Mouse (Mus musculus): ENCODE results near the gene Hist3h2a.

The Hist3h2a gene

GRCm38 (mm10) chr11:58947306-58947705 is 7.2 kb upstream of the Hist3h2a start:
- in situ Hi-C loops (cut with MboI; ENCODE audit: unreplicated experiment in 2 of 2) = no loop called here

DNA sequence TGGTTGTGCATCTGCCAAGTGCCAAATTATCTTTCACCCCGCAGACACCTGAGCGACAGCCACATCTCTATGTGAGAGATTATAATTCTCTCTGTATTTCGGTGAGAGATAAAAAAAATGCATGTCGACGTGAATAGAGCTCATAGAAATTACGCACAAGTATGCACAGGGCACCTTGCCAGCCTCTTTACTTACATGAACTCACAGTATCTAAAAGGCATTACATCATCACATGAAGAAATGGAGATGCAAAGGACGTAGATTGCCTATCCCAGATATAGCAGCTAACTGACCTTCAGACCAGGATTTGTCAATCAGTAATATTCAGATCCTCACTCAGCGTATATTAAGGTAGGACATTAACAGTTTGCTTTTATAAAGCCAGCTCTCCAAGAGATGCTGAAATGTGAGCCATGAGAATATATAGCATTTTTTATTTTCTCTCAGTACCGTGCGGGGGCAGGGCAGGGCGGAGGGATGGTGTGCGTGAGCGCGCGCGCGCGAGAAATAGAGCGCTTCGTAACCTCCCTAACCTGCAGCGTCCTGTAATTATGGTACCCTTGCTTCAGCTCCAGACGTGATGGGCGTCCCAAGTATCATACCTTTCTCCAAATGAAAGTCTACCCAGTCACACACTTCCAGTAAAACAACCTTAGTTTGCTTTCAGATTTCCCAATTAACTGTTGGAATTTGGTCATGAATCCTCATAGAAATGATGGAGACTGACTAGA is 6.5 kb upstream of the Hist3h2a start:
- in situ Hi-C loops (cut with MboI; ENCODE audit: unreplicated experiment in 2 of 2) = no loop called here

GRCm38 (mm10) chr11:58948542-58949479 is 5.7 kb upstream of the Hist3h2a start, which contains the start of gene Hist3h2ba:
TSS of gene Hist3h2ba (plus strand) at chr11:58948920.
- in situ Hi-C loops (cut with MboI; ENCODE audit: unreplicated experiment in 2 of 2) = no loop called here

GRCm38 (mm10) chr11:58949480-58950431 is 4.7 kb upstream of the Hist3h2a start:
- in situ Hi-C loops (cut with MboI; ENCODE audit: unreplicated experiment in 2 of 2) = loop anchor here (10.0 to 25.0 kb wide), 3 partner anchors 538 to 645 kb away; partner anchors contain the start of gene Zfp692 (in 2 of the 2)

GRCm38 (mm10) chr11:58951210-58951609 is 3.3 kb upstream of the Hist3h2a start:
- in situ Hi-C loops (cut with MboI; ENCODE audit: unreplicated experiment in 2 of 2) = loop anchor here (10.0 to 25.0 kb wide), 3 partner anchors 536 to 646 kb away; partner anchors contain the start of gene Zfp692 (in 2 of the 2)

GRCm38 (mm10) chr11:58953351-58954169 is 925 bp upstream of the Hist3h2a start:
- in situ Hi-C loops (cut with MboI; ENCODE audit: unreplicated experiment in 2 of 2) = loop anchor here (10.0 to 25.0 kb wide), 3 partner anchors 534 to 649 kb away; partner anchors contain the start of gene Zfp692 (in 2 of the 2)

- in situ Hi-C loops (cut with MboI; ENCODE audit: unreplicated experiment in 2 of 2) = loop anchor here (10.0 to 25.0 kb wide), 3 partner anchors 533 to 649 kb away; partner anchors contain the start of gene Zfp692 (in 2 of the 2)
Observed at GRCm38 (mm10) chr11:58954170-58954419, 390 bp upstream of the Hist3h2a start.

- in situ Hi-C loops (cut with MboI; ENCODE audit: unreplicated experiment in 2 of 2) = loop anchor here (5.0 to 25.0 kb wide), 4 partner anchors 33 to 651 kb away; partner anchors contain the start of gene Zfp692 (in 2 of the 2)
Observed at GRCm38 (mm10) chr11:58955143-58955867, 820 bp downstream of the Hist3h2a start.

- in situ Hi-C loops (cut with MboI; ENCODE audit: unreplicated experiment in 2 of 2) = loop anchor here (5.0 to 25.0 kb wide), 4 partner anchors 34 to 651 kb away; partner anchors contain the start of gene Zfp692 (in 2 of the 2)
Observed at GRCm38 (mm10) chr11:58955868-58956257, 1.4 kb downstream of the Hist3h2a start.

GRCm38 (mm10) chr11:58957226-58957914 is 2.9 kb downstream of the Hist3h2a start:
- in situ Hi-C loops (cut with MboI; ENCODE audit: unreplicated experiment in 2 of 2) = loop anchor here (5.0 to 25.0 kb wide), 4 partner anchors 35 to 653 kb away; partner anchors contain the start of gene Zfp692 (in 2 of the 2)

DNA sequence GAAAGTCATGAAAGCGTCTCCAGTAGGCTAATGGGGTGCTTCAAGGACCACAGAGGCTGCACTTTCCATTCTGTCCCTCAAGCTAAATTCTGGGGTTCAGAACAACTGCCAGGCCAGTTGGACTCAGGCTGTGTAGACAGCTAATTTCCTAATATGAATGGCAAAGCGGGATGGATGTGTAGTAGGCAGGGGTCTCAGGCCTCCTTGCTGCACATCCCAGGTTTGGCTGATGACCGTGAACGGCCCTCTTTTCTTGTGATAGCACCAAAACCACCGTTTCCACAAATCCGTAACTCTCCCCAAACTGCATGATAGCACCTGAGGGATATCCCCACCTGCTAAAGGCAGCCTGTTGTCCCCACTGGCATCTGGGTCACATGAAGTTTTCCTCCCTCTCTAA is 4.1 kb downstream of the Hist3h2a start:
- in situ Hi-C loops (cut with MboI; ENCODE audit: unreplicated experiment in 2 of 2) = loop anchor here (5.0 to 25.0 kb wide), 4 partner anchors 36 to 654 kb away; partner anchors contain the start of gene Zfp692 (in 2 of the 2)

- in situ Hi-C loops (cut with MboI; ENCODE audit: unreplicated experiment in 2 of 2) = loop anchor here (5.0 to 25.0 kb wide), 4 partner anchors 37 to 655 kb away; partner anchors contain the start of gene Zfp692 (in 2 of the 2)
Observed at GRCm38 (mm10) chr11:58959186-58959825, 4.8 kb downstream of the Hist3h2a start.

DNA sequence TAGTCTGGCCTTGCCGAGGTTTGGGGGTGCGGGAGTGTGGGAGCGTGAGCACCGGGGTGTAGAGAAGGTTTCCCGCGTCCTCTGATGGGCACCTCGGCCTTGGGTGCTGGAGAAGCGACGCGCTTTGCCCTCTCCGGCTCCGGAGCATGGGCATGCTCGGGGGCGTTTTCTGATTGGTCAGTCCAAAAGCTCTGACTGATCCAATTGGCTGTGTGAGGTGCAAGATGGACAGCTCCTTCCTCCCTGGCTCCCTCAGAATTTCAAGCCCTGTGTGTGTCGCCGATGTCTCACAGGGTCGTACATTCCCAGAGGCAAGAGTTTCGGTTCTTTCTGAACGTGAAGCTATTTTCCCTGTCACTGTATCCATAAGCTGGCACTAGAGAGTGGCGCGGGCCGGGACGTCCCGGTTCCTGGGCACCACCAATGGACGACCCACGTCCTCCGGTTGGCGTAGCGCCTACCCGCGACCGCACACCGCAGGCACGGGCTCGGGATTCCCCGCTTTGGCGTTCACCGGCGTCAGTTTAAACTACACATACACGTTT is 5.5 kb downstream of the Hist3h2a start:
- in situ Hi-C loops (cut with MboI; ENCODE audit: unreplicated experiment in 2 of 2) = loop anchor here (5.0 to 25.0 kb wide), 6 partner anchors 38 to 655 kb away; partner anchors contain the start of genes Zfp692 (in 2 of the 2) and Gjc2 (in 1 of the 2)

GRCm38 (mm10) chr11:58961364-58962177 is 7.1 kb downstream of the Hist3h2a start:
- in situ Hi-C loops (cut with MboI; ENCODE audit: unreplicated experiment in 2 of 2) = loop anchor here (10.0 to 25.0 kb wide), 4 partner anchors 53 to 649 kb away; partner anchors contain the start of genes Gjc2 (in 1 of the 2) and Zfp692 (in 1 of the 2)

DNA sequence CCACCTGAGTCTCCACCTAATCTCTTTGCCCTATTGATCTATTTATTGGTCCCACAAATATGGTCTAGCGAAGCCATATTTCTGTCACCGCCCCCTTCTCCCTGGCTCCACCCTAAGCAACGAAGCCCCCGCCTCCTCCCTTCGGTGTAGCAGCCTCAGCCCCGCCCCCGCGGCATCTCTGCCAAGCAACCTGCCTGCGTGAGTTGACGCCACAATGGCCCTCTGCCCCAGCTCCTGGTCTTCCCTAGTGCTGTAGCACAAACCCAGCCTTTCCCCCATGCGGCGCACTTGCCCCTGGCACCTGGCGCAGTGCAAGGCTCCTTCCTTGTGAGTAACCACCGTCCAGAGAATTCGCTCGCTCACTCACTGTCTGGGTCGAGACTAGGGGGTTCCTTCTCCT is 9.1 kb downstream of the Hist3h2a start:
- in situ Hi-C loops (cut with MboI; ENCODE audit: unreplicated experiment in 2 of 2) = loop anchor here (10.0 to 25.0 kb wide), 4 partner anchors 51 to 651 kb away; partner anchors contain the start of genes Gjc2 (in 1 of the 2) and Zfp692 (in 1 of the 2)
